Mouse (Mus musculus): ENCODE measurements around the gene Rps26. TPM values are rescaled to one million over a fixed set of nuclear protein-coding genes. Genes with fewer than 3 reads are reported as not detected.

Gene Rps26
- polyA plus RNA-seq, 1 experiment from 2014 or later = 573 TPM

DNA sequence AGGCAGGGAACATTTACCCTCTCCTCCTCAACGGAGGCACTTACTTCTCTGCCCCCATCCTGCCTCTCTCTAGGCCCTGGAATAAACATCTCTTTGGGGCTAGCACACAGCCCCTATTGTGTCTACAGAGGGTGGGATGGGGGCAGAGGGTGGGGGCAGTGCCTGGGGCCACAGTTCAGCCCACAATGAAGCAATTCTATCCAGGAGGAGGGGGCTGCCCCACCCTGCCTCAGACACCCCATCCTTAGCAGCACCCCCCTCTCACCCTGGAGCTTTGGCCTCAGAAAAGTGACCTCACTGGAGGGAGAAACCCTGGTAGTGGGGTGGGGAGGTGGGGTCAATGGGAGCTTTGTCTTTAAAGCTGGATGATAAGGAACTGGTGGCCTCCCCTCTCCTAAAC, 40.0 kb downstream of the Rps26 start:
- WGBS = 8% methylated on average over 1 of the region's 1 CpGs
- H3K36me3 ChIP-seq (replicated peaks; ENCODE audit: control insufficient read depth, insufficient read depth) = no peaks in the 10 kb centered on the region
- no peaks in the 10 kb centered on the region for H3K9me3 ChIP-seq (ENCODE audit: control insufficient read depth, low read length)
- 0 out of 2 replicates have a peak overlapping the region, but pooled peaks have one; percentile 6 for H3K4me2 ChIP-seq (replicated peaks)
- peaks cover 52% of the 10 kb centered on the region for H3K27me3 ChIP-seq (ENCODE audit: control insufficient read depth, insufficient read depth, low read length)
- H3K27ac ChIP-seq = no peak overlapping the region
- DNase-seq (ENCODE audit: low spot score) = no peak
- H3K4me3 ChIP-seq (replicated peaks; ENCODE audit: low read length) = no peak overlapping the region
- H3K9ac ChIP-seq = no peak overlapping the region
- no peak for ATAC-seq (ENCODE audit: low FRiP score)
- H3K4me1 ChIP-seq (replicated peaks; ENCODE audit: control insufficient read depth, insufficient read depth, low read length) = peaks cover 7% of the 10 kb centered on the region; the same call in 1 of the 2 replicates

DNA sequence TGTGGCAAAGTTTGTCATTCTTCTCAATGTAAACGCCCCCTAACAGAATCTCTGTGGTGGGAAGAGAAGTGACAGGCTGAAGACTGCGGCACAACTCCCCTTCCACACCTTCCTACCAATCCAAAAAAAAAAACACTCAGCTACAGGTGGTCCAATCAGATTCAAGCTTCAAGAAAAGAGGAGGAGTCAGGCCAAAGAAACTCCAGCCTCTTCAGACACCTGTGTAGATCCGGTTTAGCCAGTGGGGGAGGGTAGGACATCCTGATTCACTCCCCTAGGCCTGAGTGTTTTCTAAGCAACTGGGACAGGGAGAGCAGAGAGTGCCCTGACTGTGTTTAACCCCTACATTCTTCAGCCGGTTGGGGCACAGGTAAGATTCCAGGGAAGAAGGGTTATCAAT, 42.2 kb downstream of the Rps26 start:
- H3K4me2 ChIP-seq (replicated peaks) = no peak overlapping the region
- no peaks in the 10 kb centered on the region for H3K9me3 ChIP-seq (ENCODE audit: control insufficient read depth, low read length)
- no peak overlapping the region for H3K4me3 ChIP-seq (replicated peaks; ENCODE audit: low read length)
- 9% methylated on average over 4 of the region's 4 CpGs for WGBS
- DNase-seq (ENCODE audit: low spot score) (no peak), ATAC-seq (ENCODE audit: low FRiP score) (no peak)
- H3K4me1 ChIP-seq (replicated peaks; ENCODE audit: control insufficient read depth, insufficient read depth, low read length) = peaks cover 3% of the 10 kb centered on the region; the same call in 1 of the 2 replicates
- peaks cover 42% of the 10 kb centered on the region for H3K27me3 ChIP-seq (ENCODE audit: control insufficient read depth, insufficient read depth, low read length)
- no peaks in the 10 kb centered on the region for H3K36me3 ChIP-seq (replicated peaks; ENCODE audit: control insufficient read depth, insufficient read depth)
- no peak overlapping the region for H3K27ac ChIP-seq
- H3K9ac ChIP-seq = no peak overlapping the region

DNA sequence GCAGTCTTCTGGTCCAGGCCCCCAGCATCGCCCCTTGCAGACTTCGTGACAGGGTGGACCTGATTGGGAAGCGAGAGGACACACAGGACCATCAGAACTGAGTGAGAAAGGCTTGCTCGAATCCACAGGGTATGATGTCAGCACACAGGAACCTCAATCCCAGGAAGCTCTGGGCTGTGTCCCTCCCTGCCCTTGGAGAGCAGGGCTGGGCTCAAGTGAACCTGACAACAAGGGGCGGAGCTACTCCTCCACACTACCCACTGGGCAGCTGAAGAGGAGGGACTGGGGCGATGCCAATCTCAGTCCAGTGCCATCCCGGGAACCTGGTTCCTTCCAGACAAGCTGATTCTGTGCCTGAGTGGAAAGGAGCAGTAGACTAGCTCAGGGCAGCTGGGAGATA, 42.9 kb downstream of the Rps26 start:
- Histone ChIP-seq H3K27ac (no peak overlapping the region), H3K4me1 (replicated peaks; ENCODE audit: control insufficient read depth, insufficient read depth, low read length) (no peaks in the 10 kb centered on the region), H3K4me2 (replicated peaks) (no peak overlapping the region), H3K4me3 (replicated peaks; ENCODE audit: low read length) (no peak overlapping the region), H3K9me3 (ENCODE audit: control insufficient read depth, low read length) (no peaks in the 10 kb centered on the region), H3K27me3 (ENCODE audit: control insufficient read depth, insufficient read depth, low read length) (peaks cover 35% of the 10 kb centered on the region), H3K36me3 (replicated peaks; ENCODE audit: control insufficient read depth, insufficient read depth) (no peaks in the 10 kb centered on the region), H3K9ac (no peak overlapping the region)
- 21% methylated on average over 7 of the region's 7 CpGs for WGBS
- ATAC-seq (ENCODE audit: low FRiP score) (no peak), DNase-seq (ENCODE audit: low spot score) (no peak)

DNA sequence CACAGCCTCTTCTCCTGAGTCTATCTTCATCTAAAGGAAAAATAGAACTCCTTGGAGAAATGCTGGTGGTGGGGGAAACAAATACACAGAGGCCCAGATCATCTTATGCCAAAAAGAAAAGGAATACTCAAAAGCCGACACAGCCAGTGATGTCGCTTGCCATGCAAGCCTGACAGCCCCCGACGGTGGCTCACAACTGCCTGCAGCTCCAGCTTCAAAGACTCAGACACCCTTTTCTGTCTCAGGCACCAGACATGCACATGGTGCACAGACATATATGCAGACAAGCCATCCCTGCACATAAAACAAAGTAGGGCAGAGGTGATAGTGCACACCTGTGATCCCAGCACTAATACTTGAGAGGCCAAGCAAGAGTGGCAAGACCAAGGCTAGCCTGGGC, 46.8 kb downstream of the Rps26 start:
- no peak for DNase-seq (ENCODE audit: low spot score)
- Histone ChIP-seq H3K27me3 (ENCODE audit: control insufficient read depth, insufficient read depth, low read length) (peaks cover 4% of the 10 kb centered on the region), H3K4me3 (replicated peaks; ENCODE audit: low read length) (no peak overlapping the region), H3K9ac (no peak overlapping the region), H3K27ac (no peak overlapping the region), H3K36me3 (replicated peaks; ENCODE audit: control insufficient read depth, insufficient read depth) (no peaks in the 10 kb centered on the region), H3K4me1 (replicated peaks; ENCODE audit: control insufficient read depth, insufficient read depth, low read length) (no peaks in the 10 kb centered on the region), H3K9me3 (ENCODE audit: control insufficient read depth, low read length) (no peaks in the 10 kb centered on the region), H3K4me2 (replicated peaks) (no peak overlapping the region)
- 88% methylated on average over 4 of the region's 4 CpGs for WGBS
- ATAC-seq (ENCODE audit: low FRiP score) = no peak

DNA sequence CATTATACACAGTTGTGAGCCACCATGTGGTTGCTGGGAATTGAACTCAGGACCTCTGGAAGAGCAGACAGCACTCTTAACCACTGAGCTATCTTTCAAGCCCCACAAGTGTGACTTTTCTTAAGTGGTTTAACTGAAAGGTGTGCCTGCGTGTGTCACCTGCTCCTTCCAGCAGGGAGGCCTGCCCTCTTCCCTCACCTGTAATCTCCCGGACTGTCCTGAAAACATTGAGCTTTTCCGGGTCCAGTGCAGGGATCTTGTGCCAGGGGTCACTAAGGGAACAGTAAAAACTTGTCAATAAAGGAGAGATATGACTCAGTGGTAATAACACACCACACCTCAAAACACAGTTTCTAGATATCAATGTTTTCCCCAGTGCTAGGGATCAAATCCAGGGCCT, 47.2 kb downstream of the Rps26 start:
- H3K27ac ChIP-seq = no peak overlapping the region
- no peaks in the 10 kb centered on the region for H3K9me3 ChIP-seq (ENCODE audit: control insufficient read depth, low read length)
- ATAC-seq (ENCODE audit: low FRiP score) (no peak), DNase-seq (ENCODE audit: low spot score) (no peak)
- peaks cover 1% of the 10 kb centered on the region; the same call in 1 of the 2 replicates for H3K27me3 ChIP-seq (ENCODE audit: control insufficient read depth, insufficient read depth, low read length)
- no peaks in the 10 kb centered on the region for H3K4me1 ChIP-seq (replicated peaks; ENCODE audit: control insufficient read depth, insufficient read depth, low read length)
- no peak overlapping the region for H3K4me2 ChIP-seq (replicated peaks)
- no peak overlapping the region for H3K9ac ChIP-seq
- no peak overlapping the region for H3K4me3 ChIP-seq (replicated peaks; ENCODE audit: low read length)
- no peaks in the 10 kb centered on the region for H3K36me3 ChIP-seq (replicated peaks; ENCODE audit: control insufficient read depth, insufficient read depth)
- WGBS = 95% methylated on average over 3 of the region's 3 CpGs

DNA sequence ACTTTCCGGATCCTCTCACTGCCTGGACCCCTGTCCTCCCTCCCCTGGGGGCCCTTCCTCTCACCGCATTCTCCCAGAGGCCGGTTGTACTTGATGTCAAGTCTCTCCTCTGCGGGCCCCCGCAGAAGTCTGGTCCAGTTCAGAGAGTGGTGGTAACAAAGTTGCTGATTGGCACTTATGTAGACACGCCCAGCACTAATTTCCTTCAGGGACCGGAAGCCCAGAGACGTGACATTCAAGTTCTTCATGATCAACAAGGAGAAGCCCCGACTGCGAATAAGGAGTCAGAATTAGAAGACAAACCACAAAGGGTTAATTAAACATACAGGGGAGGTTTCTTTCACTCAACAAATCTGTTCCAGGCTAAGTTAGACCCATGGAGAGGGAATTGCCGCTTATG, 48.2 kb downstream of the Rps26 start:
- H3K9me3 ChIP-seq (ENCODE audit: control insufficient read depth, low read length) = no peaks in the 10 kb centered on the region
- no peak overlapping the region for H3K27ac ChIP-seq
- WGBS = 78% methylated on average over 11 of the region's 11 CpGs
- H3K36me3 ChIP-seq (replicated peaks; ENCODE audit: control insufficient read depth, insufficient read depth) = no peaks in the 10 kb centered on the region
- no peaks in the 10 kb centered on the region for H3K27me3 ChIP-seq (ENCODE audit: control insufficient read depth, insufficient read depth, low read length)
- no peaks in the 10 kb centered on the region for H3K4me1 ChIP-seq (replicated peaks; ENCODE audit: control insufficient read depth, insufficient read depth, low read length)
- H3K4me2 ChIP-seq (replicated peaks) = no peak overlapping the region
- DNase-seq (ENCODE audit: low spot score) = no peak
- no peak overlapping the region for H3K4me3 ChIP-seq (replicated peaks; ENCODE audit: low read length)
- no peak overlapping the region for H3K9ac ChIP-seq
- ATAC-seq (ENCODE audit: low FRiP score) = no peak

DNA sequence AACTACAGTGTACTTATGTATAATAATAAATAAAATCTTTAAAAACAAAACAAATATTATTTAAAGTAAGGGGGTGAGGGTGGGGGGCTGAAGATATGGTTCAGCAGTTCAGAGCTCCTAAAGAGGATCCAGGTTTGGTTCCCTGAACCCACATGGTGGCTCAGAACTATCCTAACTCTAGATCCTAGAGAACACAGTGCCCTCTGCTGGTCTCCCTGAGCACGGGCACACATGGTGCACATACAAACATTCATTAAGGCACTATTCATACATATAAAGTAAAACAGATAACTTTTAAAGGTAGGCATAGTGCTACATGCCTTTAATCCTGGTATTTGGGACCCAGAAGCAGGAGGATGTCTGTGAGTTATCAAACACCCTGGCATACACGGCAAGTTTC, 51.5 kb downstream of the Rps26 start:
- Histone ChIP-seq H3K9me3 (ENCODE audit: control insufficient read depth, low read length) (no peaks in the 10 kb centered on the region), H3K27me3 (ENCODE audit: control insufficient read depth, insufficient read depth, low read length) (no peaks in the 10 kb centered on the region), H3K36me3 (replicated peaks; ENCODE audit: control insufficient read depth, insufficient read depth) (no peaks in the 10 kb centered on the region), H3K9ac (no peak overlapping the region), H3K4me2 (replicated peaks) (no peak overlapping the region), H3K4me3 (replicated peaks; ENCODE audit: low read length) (no peak overlapping the region), H3K27ac (no peak overlapping the region), H3K4me1 (replicated peaks; ENCODE audit: control insufficient read depth, insufficient read depth, low read length) (no peaks in the 10 kb centered on the region)
- ATAC-seq (ENCODE audit: low FRiP score) = no peak
- WGBS = 96% methylated on average over 2 of the region's 2 CpGs
- DNase-seq (ENCODE audit: low spot score) = no peak

Small RNA genes within 50 kb of the gene (microRNA-seq; reads per million reads assigned to microRNA genes)
- gene Mir6917 = not detected

Other genes starting within 250 kb of the Rps26 start
- gene Ankrd52, start 249.6 kb downstream of the Rps26 start, polyA plus RNA-seq (2014; fragmentation: Nextera tagmentation; extraction: Ambion mirVana) = 13.0 and 15.4 TPM in 2 replicates
- 0.22 TPM in 1 of 2 replicates, not detected in the other for gene Slc39a5, start 225.5 kb downstream of the Rps26 start, polyA plus RNA-seq (2014; fragmentation: Nextera tagmentation; extraction: Ambion mirVana)
- 134 and 140 TPM in 2 replicates for gene Nabp2, start 215.3 kb downstream of the Rps26 start, polyA plus RNA-seq (2014; fragmentation: Nextera tagmentation; extraction: Ambion mirVana)
- 70.9 and 83.7 TPM in 2 replicates for gene Rnf41, start 215.1 kb downstream of the Rps26 start, polyA plus RNA-seq (2014; fragmentation: Nextera tagmentation; extraction: Ambion mirVana)
- 184 and 191 TPM in 2 replicates for gene Smarcc2, start 167.5 kb downstream of the Rps26 start, polyA plus RNA-seq (2014; fragmentation: Nextera tagmentation; extraction: Ambion mirVana)
- 825 and 884 TPM in 2 replicates for gene Myl6, start 132.6 kb downstream of the Rps26 start, polyA plus RNA-seq (2014; fragmentation: Nextera tagmentation; extraction: Ambion mirVana)
- 5.8 and 6.1 TPM in 2 replicates for gene Myl6b, start 128.1 kb downstream of the Rps26 start, polyA plus RNA-seq (2014; fragmentation: Nextera tagmentation; extraction: Ambion mirVana)
- gene Esyt1, start 100.9 kb downstream of the Rps26 start, polyA plus RNA-seq (2014; fragmentation: Nextera tagmentation; extraction: Ambion mirVana) = 13.7 and 14.5 TPM in 2 replicates
- gene Zc3h10, start 79.0 kb downstream of the Rps26 start, polyA plus RNA-seq (2014; fragmentation: Nextera tagmentation; extraction: Ambion mirVana) = 14.5 and 16.3 TPM in 2 replicates
- gene Rpl41, start 77.4 kb downstream of the Rps26 start, polyA plus RNA-seq (2014; fragmentation: Nextera tagmentation; extraction: Ambion mirVana) = 2,254 and 2,846 TPM in 2 replicates
- 129 and 149 TPM in 2 replicates for gene Pa2g4, start 60.8 kb downstream of the Rps26 start, polyA plus RNA-seq (2014; fragmentation: Nextera tagmentation; extraction: Ambion mirVana)
- 1.5 and 1.8 TPM in 2 replicates for gene Erbb3, start 37.1 kb downstream of the Rps26 start, polyA plus RNA-seq (2014; fragmentation: Nextera tagmentation; extraction: Ambion mirVana)
- 17.2 and 18.1 TPM in 2 replicates for gene Ikzf4, start 19.2 kb upstream of the Rps26 start, polyA plus RNA-seq (2014; fragmentation: Nextera tagmentation; extraction: Ambion mirVana)
- gene Suox, start 47.3 kb upstream of the Rps26 start, polyA plus RNA-seq (2014; fragmentation: Nextera tagmentation; extraction: Ambion mirVana) = 11.5 and 12.7 TPM in 2 replicates
- gene Rab5b, start 69.5 kb upstream of the Rps26 start, polyA plus RNA-seq (2014; fragmentation: Nextera tagmentation; extraction: Ambion mirVana) = 95.6 and 109 TPM in 2 replicates
- gene Pmel, start 77.4 kb upstream of the Rps26 start, polyA plus RNA-seq (2014; fragmentation: Nextera tagmentation; extraction: Ambion mirVana) = 0.79 and 0.85 TPM in 2 replicates
- 17.1 and 21.0 TPM in 2 replicates for gene Cdk2, start 78.3 kb upstream of the Rps26 start, polyA plus RNA-seq (2014; fragmentation: Nextera tagmentation; extraction: Ambion mirVana)
- 6.9 and 7.7 TPM in 2 replicates for gene Dgka, start 118.1 kb upstream of the Rps26 start, polyA plus RNA-seq (2014; fragmentation: Nextera tagmentation; extraction: Ambion mirVana)
- gene Pym1, start 121.1 kb upstream of the Rps26 start, polyA plus RNA-seq (2014; fragmentation: Nextera tagmentation; extraction: Ambion mirVana) = 38.6 and 42.0 TPM in 2 replicates
- 0.65 and 0.80 TPM in 2 replicates for gene Mmp19, start 164.2 kb upstream of the Rps26 start, polyA plus RNA-seq (2014; fragmentation: Nextera tagmentation; extraction: Ambion mirVana)
- 34.6 and 35.1 TPM in 2 replicates for gene Dnajc14, start 177.3 kb upstream of the Rps26 start, polyA plus RNA-seq (2014; fragmentation: Nextera tagmentation; extraction: Ambion mirVana)
- 13.3 and 14.8 TPM in 2 replicates for gene Tmem198b, start 177.6 kb upstream of the Rps26 start, polyA plus RNA-seq (2014; fragmentation: Nextera tagmentation; extraction: Ambion mirVana)
- 137 and 139 TPM in 2 replicates for gene Sarnp, start 190.6 kb upstream of the Rps26 start, polyA plus RNA-seq (2014; fragmentation: Nextera tagmentation; extraction: Ambion mirVana)
- gene Ormdl2, start 194.9 kb upstream of the Rps26 start, polyA plus RNA-seq (2014; fragmentation: Nextera tagmentation; extraction: Ambion mirVana) = 27.8 and 28.4 TPM in 2 replicates